Mouse (Mus musculus) midbrain, embryonic 10.5 days (tissue): Measurements from ENCODE around the gene Col18a1. TPM values are rescaled to one million over a fixed set of nuclear protein-coding genes. Genes with fewer than 3 reads are reported as not detected.
A peak's percentile ranks its signal among the peaks of the same experiment; 100 is the strongest.

ENCODE experiments used
- DNase-seq: peaks from one replicate; pipeline ENCODE4 v3.0.0-alpha.2; 2017; ENCODE audit warnings: low spot score
- H3K27ac ChIP-seq: fragments of 300-500 bp; sonication (generic); replicated peaks from 2 replicates; pipeline ENCODE4 v1.5.1; 2016; ENCODE audit warnings: mild to moderate bottlenecking
- H3K27me3 ChIP-seq: fragments of 300-500 bp; sonication (generic); 2 replicates; pipeline ENCODE4 v1.6.1; 2016; ENCODE audit warnings: low read depth, mild to moderate bottlenecking; ENCODE audit not compliant: poor library complexity, severe bottlenecking
- H3K36me3 ChIP-seq: fragments of 300-500 bp; sonication (generic); 2 replicates; pipeline ENCODE4 v1.6.1; 2016; ENCODE audit warnings: mild to moderate bottlenecking, moderate library complexity
- H3K4me1 ChIP-seq: fragments of 300-500 bp; sonication (generic); 2 replicates; pipeline ENCODE4 v1.6.1; 2016
- H3K4me3 ChIP-seq: fragments of 300-500 bp; sonication (generic); 2 replicates; pipeline ENCODE4 v1.5.1; 2016; ENCODE audit warnings: mild to moderate bottlenecking, moderate library complexity
- H3K9me3 ChIP-seq: fragments of 300-500 bp; sonication (generic); replicated peaks from 2 replicates; pipeline ENCODE4 v1.6.1; 2016; ENCODE audit warnings: mild to moderate bottlenecking
- WGBS: fragments of 180-500 bp; shearing (Covaris S2); methylation state at CpG from one replicate; pipeline ENCODE4 v1.1.7; 2016; 5-methylcytosine and 5-hydroxymethylcytosine counted together
- polyA plus RNA-seq: library from polyadenylated mRNA; unstranded; fragments of >200 nt; fragmentation: Nextera tagmentation; extraction: Ambion mirVana; gene quantifications from 2 replicates; pipeline ENCODE4 v1.2.1, GENCODE M21; 2016

Gene Col18a1
- polyA plus RNA-seq, 1 experiment from 2014 or later: 155 TPM

DNA sequence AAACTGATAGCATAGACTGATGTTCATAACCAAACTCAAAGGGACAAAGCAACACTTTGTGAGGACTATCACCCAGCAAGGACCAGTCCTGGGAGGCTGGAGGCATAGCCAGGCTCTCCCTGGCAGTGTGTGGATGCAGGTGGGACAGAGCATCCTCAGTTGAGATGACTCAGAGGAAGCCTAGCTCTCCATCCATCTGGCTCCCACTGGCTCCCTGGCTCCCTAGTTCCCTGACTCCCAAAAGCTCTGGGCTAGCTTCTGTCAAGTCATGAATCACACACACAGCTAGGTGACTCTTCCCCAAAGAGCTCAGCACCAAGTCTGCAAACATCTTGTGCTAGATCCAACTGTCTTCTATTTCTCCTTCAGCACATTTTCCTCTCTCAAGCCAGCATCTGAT, 72.5 kb downstream of the Col18a1 start:
- DNase-seq: no peak
- no peak overlapping the region for H3K27ac ChIP-seq
- peaks cover 56% of the 10 kb centered on the region for H3K36me3 ChIP-seq
- H3K4me1 ChIP-seq: peaks cover 50% of the 10 kb centered on the region
- no peaks in the 10 kb centered on the region for H3K27me3 ChIP-seq
- no peak overlapping the region for H3K4me3 ChIP-seq
- peaks cover 16% of the 10 kb centered on the region for H3K9me3 ChIP-seq

DNA sequence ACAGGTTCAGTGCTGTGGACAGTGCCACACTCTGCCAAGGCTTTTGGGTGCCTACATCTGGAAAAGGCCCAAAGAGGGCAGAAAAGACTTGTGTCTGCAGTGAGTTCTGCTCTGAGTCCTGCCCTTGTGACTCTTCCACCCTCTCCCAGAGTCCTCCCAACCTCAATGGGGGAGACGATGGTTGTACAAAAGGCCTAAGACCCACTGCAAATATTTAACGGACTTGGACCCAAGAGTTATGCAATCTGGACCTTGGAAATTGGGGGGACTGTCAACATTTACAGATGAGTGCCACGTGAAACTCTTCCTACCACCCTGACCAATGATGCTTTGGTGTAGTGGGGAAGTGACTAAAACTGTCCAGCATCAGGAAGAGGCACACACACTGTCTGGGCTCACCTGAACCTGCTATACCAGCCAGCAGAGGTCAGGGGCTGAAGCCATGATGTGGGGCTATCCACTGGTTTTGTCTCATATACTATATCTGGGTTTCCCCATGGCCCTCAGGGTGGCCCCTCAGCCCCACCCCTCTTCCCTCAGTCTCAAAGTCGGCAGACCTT, 74.7 kb downstream of the Col18a1 start:
- H3K36me3 ChIP-seq: peaks cover 78% of the 10 kb centered on the region

DNA sequence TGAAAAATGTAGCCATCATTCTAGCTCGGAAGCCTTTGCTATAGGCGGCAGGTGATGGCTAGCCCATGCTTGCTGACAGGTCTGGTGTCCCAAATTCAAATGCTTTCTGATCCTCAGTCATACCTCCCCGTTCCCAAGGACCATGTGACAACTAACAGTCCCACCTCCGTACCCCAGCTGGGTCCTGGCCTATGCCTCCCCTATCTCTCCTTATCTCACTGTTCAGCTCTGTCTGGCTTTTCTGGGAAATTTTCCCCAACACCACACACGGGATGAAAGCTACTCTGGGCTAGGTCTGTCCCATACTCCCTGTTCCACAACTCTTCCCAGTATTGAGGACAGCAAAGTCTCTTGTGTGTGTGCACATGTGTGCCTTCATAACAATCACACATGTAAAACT, 76.3 kb downstream of the Col18a1 start:
- 75% methylated on average over 5 of the region's 5 CpGs for WGBS
- peaks cover 78% of the 10 kb centered on the region for H3K36me3 ChIP-seq

More for the DNA sequence above, 74.7 kb downstream of the Col18a1 start:
- Histone ChIP-seq H3K4me1 (peaks cover 33% of the 10 kb centered on the region), H3K27me3 (no peaks in the 10 kb centered on the region), H3K4me3 (no peak overlapping the region), H3K27ac (no peak overlapping the region), H3K9me3 (peaks cover 16% of the 10 kb centered on the region)
- DNase-seq: no peak
- 86% methylated on average over 4 of the region's 4 CpGs for WGBS

DNA sequence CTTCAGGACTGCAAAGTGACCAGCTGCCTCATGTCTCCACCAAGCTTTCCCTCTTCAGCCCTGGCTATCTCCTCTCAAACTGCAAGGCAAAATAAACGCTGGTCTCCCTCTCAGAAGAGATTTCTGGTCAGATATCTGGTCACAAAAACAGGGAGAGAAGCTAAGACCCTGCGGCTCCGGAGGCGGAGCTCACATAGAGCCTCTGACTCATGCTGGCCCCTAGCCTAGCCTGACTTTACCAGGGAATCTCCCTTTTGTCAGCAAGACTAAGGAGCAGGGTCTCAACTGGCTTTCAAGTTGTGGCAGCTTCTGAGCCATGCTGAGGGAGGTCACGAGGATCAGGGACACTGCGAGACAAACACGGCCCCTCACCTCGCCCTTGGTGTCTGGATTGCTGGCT, 77.0 kb downstream of the Col18a1 start:
- 39% methylated on average over 8 of the region's 8 CpGs for WGBS
- Histone ChIP-seq H3K4me3 (peak overlapping the region; percentile 12; the same call in 1 of the 2 replicates), H3K27ac (peak overlapping the region; percentile 76), H3K27me3 (no peaks in the 10 kb centered on the region), H3K9me3 (peaks cover 16% of the 10 kb centered on the region), H3K36me3 (peaks cover 78% of the 10 kb centered on the region), H3K4me1 (peaks cover 30% of the 10 kb centered on the region)
- peak; percentile 61 for DNase-seq

More for the DNA sequence above, 76.3 kb downstream of the Col18a1 start:
- Histone ChIP-seq H3K4me3 (no peak overlapping the region), H3K4me1 (peaks cover 30% of the 10 kb centered on the region), H3K9me3 (peaks cover 16% of the 10 kb centered on the region), H3K27ac (peak overlapping the region; percentile 76), H3K27me3 (no peaks in the 10 kb centered on the region)
- DNase-seq: no peak

DNA sequence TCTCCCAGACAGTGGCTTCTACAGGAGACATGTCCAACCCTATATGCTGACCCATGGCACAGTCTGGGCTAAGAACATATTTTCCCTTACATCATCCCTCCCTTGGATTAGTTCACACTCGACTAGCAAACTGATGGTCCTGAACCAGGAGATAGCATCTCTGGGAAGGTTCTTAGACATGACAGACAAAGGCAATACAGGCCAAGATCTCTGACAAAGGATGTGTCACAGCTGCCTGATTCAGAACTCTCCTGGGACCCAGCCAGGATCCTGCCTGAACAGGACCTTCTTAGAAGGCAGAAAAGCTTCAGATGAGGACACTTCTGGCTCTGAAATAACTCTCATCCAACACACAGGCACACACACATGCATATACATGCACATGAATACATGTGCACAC, 81.8 kb downstream of the Col18a1 start:
- no peaks in the 10 kb centered on the region for H3K27me3 ChIP-seq
- no peak overlapping the region for H3K27ac ChIP-seq
- peaks cover 70% of the 10 kb centered on the region for H3K36me3 ChIP-seq
- no peaks in the 10 kb centered on the region for H3K9me3 ChIP-seq
- H3K4me1 ChIP-seq: peaks cover 11% of the 10 kb centered on the region
- H3K4me3 ChIP-seq: no peak overlapping the region
- no peak for DNase-seq
- 82% methylated on average over 1 of the region's 1 CpGs for WGBS

DNA sequence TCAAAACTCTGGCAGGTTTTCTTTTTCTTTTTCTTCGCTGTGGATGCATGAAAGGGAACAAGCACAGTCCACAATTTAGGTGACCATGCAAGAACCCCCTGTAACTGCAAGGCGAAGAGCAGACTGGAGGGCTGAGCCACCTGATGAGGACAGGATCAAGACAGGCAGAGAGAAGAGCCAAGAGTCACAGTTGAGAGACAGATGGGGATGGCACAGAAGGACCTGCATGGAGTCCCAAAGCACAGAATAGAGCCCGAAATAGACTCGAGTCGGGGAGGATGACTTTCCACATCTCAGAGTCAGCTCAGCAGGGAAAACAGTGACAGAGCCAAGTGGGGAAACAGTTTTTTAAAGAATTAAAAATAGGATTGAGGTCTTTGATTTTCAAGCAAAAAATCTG, 83.4 kb downstream of the Col18a1 start:
- Histone ChIP-seq H3K9me3 (no peaks in the 10 kb centered on the region), H3K27ac (no peak overlapping the region), H3K4me3 (no peak overlapping the region), H3K4me1 (no peaks in the 10 kb centered on the region), H3K27me3 (no peaks in the 10 kb centered on the region), H3K36me3 (peaks cover 77% of the 10 kb centered on the region)
- DNase-seq: no peak
- WGBS: 74% methylated on average over 5 of the region's 5 CpGs

DNA sequence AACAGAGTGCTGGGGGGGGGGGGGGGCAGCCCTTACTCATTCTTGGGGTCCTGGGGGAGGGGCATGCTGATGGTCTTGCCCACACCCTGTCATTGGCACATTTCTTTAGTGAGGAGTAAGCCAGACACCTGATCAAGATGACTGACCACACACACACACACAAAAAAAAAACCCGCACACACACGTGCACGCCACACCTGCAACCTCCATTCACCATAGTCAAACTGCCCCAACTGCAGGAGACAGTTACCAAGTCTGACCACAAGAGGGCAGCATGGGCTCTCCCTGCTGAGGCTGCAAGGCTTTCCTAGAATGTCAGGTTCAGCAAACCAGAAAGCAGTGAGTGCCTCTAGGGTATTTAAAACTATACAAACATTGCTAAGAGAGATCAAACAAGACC, 83.9 kb downstream of the Col18a1 start:
- DNase-seq: peak; percentile 73
- WGBS: 43% methylated on average over 3 of the region's 3 CpGs
- Histone ChIP-seq H3K27me3 (no peaks in the 10 kb centered on the region), H3K9me3 (no peaks in the 10 kb centered on the region), H3K36me3 (peaks cover 77% of the 10 kb centered on the region), H3K4me1 (no peaks in the 10 kb centered on the region), H3K27ac (no peak overlapping the region), H3K4me3 (no peak overlapping the region)

DNA sequence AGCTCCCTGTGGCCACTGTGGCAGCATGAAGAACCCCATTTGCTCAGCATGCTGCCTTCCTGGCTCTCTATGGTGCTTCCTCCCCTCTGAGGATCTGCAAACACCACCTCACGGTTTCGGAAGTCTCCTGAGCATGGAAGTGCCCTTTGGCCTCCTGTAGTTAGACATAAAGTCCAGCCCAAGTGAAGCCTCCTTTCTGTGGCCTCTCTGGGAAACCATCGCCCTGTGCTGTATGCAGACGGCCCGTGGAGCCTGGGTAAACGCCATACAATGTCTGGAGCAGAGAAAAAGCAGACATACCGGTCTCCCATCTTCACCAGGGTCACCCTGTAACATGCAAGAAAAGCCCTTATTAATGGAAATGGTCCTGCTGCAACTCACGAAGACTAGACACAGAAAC, 87.4 kb downstream of the Col18a1 start:
- WGBS: 95% methylated on average over 8 of the region's 8 CpGs
- H3K36me3 ChIP-seq: peaks cover 77% of the 10 kb centered on the region
- no peak overlapping the region for H3K27ac ChIP-seq
- H3K9me3 ChIP-seq: no peaks in the 10 kb centered on the region
- no peaks in the 10 kb centered on the region for H3K27me3 ChIP-seq
- H3K4me1 ChIP-seq: no peaks in the 10 kb centered on the region
- no peak for DNase-seq
- no peak overlapping the region for H3K4me3 ChIP-seq

DNA sequence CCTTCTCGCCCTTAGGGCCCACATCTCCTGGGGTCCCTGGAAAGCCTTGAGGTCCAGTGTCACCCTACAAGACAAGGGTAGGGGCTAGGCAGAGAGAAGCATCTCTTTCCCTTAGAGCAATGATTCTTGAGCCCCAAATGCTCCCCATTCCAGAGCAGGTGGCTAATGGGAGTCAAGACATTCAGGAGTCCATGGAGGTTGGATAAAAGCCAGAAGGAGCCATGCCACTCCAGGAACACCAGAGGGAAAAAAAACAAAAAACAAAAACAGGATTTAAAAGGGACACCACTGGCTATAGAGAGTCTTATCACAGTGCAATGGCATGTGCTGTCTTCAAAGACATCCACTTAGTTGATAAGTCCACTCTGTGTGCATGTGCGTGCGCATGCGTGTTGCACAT, 87.9 kb downstream of the Col18a1 start:
- Histone ChIP-seq H3K4me3 (no peak overlapping the region), H3K27ac (no peak overlapping the region), H3K27me3 (no peaks in the 10 kb centered on the region), H3K36me3 (peaks cover 80% of the 10 kb centered on the region), H3K9me3 (no peaks in the 10 kb centered on the region), H3K4me1 (no peaks in the 10 kb centered on the region)
- DNase-seq: no peak
- 93% methylated on average over 4 of the region's 4 CpGs for WGBS

DNA sequence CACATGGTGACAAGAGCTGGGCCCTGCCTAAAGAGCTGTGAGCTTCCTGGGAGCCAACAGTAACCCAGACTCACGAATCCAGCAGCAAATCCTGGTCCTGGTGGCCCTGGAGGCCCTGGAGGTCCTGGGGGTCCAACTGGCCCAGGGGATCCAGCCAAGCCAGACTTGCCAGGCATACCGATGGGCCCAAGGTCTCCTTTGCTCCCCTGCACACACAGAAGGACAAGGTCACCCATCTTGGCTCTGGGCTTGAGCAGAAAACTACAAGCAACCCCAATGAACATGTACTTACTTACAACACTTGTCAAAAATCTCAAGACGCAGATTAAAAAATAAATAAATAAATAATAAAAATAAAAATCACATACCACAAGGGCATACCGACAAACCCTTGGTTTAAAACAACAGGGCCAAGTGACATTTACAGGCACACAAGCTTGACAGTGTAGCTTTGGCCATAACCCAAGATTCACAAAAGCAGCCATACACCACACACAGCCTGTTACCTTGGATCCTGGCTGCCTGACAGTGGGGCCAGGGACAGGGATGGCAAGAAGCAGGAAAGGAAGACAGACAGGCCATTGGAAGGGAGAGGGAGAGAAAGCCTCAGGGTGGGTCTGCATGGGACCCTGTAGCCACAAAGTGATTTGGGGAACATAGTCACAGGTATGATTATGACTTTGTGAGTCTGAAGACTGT, 91.9 kb downstream of the Col18a1 start:
- H3K36me3 ChIP-seq: peaks cover 99% of the 10 kb centered on the region
- H3K9me3 ChIP-seq: no peaks in the 10 kb centered on the region
- H3K4me3 ChIP-seq: no peak overlapping the region
- no peak for DNase-seq
- no peaks in the 10 kb centered on the region for H3K4me1 ChIP-seq
- WGBS: 91% methylated on average over 4 of the region's 4 CpGs
- no peaks in the 10 kb centered on the region for H3K27me3 ChIP-seq
- H3K27ac ChIP-seq: no peak overlapping the region

DNA sequence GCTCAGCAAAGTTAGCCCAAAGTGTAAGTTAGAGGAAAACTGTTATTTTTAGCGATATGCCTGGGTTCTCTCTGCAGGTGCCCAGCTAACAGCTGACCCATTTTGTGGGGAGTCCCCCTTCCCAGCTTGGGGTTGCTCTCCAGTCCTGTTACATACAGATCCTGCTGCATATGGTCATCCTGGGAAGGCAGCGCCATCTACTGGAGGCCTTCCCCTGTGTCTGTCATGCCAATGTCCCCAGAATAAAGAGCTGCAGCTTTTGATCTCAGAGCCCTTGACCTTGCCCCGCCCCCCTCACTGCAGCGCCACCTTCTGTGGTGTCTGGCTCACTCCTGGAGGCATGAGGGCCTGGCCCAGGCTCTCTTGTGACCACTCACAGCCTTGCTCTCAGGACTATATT, 96.3 kb downstream of the Col18a1 start:
- Histone ChIP-seq H3K36me3 (peaks cover 96% of the 10 kb centered on the region), H3K4me1 (no peaks in the 10 kb centered on the region)

DNA sequence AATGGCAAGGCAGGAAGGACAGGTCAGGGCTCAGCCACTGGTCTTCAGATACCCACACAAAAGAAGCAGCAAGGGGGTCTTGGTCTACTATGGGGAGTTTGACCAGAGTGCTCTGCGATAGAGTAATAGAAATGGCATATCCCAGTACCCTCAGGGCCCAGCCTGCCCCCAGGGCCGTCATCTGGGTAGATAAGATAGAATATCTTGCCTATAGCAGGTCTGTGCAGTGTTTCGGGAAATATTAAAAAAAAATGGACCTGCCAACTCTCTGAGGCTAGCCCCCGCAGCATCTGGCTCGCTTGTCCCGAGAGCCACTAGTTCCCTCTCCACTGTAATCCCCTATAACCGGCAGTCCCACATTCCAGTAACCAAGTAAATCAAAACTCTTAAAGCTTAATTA, 97.9 kb downstream of the Col18a1 start:
- WGBS: 91% methylated on average over 7 of the region's 7 CpGs
- DNase-seq: no peak
- H3K4me1 ChIP-seq: no peaks in the 10 kb centered on the region
- H3K27me3 ChIP-seq: no peaks in the 10 kb centered on the region
- H3K27ac ChIP-seq: no peak overlapping the region
- no peaks in the 10 kb centered on the region for H3K9me3 ChIP-seq
- no peak overlapping the region for H3K4me3 ChIP-seq
- peaks cover 96% of the 10 kb centered on the region for H3K36me3 ChIP-seq

More for the DNA sequence above, 96.3 kb downstream of the Col18a1 start:
- H3K27me3 ChIP-seq: no peaks in the 10 kb centered on the region
- H3K4me3 ChIP-seq: no peak overlapping the region
- no peaks in the 10 kb centered on the region for H3K9me3 ChIP-seq
- WGBS: 54% methylated on average over 4 of the region's 4 CpGs
- DNase-seq: peak; percentile 71
- H3K27ac ChIP-seq: no peak overlapping the region

DNA sequence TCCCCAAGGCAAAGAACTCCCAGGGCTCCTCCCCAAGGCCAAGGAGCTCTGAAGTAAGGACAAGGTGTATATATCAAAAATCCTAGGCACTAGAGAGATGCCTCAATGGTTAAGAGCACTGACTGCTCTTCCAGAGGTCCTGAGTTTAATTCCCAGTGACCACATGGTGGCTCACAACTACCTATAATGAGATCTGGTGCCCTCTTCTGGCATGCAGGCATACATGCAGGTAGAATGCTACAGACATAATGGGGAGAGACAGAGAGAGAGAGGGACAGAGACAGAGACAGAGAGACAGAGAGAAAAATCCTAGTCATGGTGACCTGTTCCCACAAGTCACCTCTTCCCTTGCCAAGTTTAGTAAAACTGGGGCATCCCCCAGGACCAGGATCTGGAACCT, 101.7 kb downstream of the Col18a1 start:
- H3K36me3 ChIP-seq: peaks cover 78% of the 10 kb centered on the region
- H3K27ac ChIP-seq: no peak overlapping the region
- H3K9me3 ChIP-seq: no peaks in the 10 kb centered on the region
- no peaks in the 10 kb centered on the region for H3K4me1 ChIP-seq
- H3K27me3 ChIP-seq: no peaks in the 10 kb centered on the region
- no peak overlapping the region for H3K4me3 ChIP-seq
- no peak for DNase-seq
